Mouse (Mus musculus) intestine, postnatal 0 days (tissue): ENCODE measurements around the gene 3110040M04Rik. TPM values are rescaled to one million over a fixed set of nuclear protein-coding genes. Genes with fewer than 3 reads are reported as not detected.
A peak's percentile ranks its signal among the peaks of the same experiment; 100 is the strongest.

ENCODE experiments used
- ATAC-seq: fragments of 200-750 bp; cut with Nextera tagmentation; 2 replicates; pipeline ENCODE4 v1.8.0; 2017; ENCODE audit warnings: mild to moderate bottlenecking, moderate TSS enrichment, moderate library complexity
- H3K27ac ChIP-seq: fragments of 300-500 bp; sonication (generic); 2 replicates; pipeline ENCODE4 v1.5.1; 2014; ENCODE audit warnings: mild to moderate bottlenecking, low read depth, low read length, moderate library complexity
- H3K27me3 ChIP-seq: fragments of 300-500 bp; sonication (generic); replicated peaks from 2 replicates; pipeline ENCODE4 v1.6.1; 2014; ENCODE audit warnings: low read length, mixed read lengths; ENCODE audit not compliant: control insufficient read depth, insufficient read depth
- H3K36me3 ChIP-seq: fragments of 300-500 bp; sonication (generic); 2 replicates; pipeline ENCODE4 v1.6.1; 2014; ENCODE audit warnings: mild to moderate bottlenecking, moderate library complexity; ENCODE audit not compliant: control insufficient read depth, insufficient read depth
- H3K4me1 ChIP-seq: fragments of 300-500 bp; sonication (generic); replicated peaks from 2 replicates; pipeline ENCODE4 v1.6.1; 2014; ENCODE audit warnings: antibody characterized with exemption, low read length, mixed read lengths; ENCODE audit not compliant: control insufficient read depth, insufficient read depth
- H3K4me2 ChIP-seq: fragments of 300-500 bp; sonication (generic); replicated peaks from 2 replicates; pipeline ENCODE4 v1.6.1; 2014; ENCODE audit warnings: low read depth, mild to moderate bottlenecking, moderate library complexity
- H3K4me3 ChIP-seq: fragments of 300-500 bp; sonication (generic); 2 replicates; pipeline ENCODE4 v1.5.1; 2014; ENCODE audit warnings: low read depth, low read length
- H3K9ac ChIP-seq: fragments of 300-500 bp; sonication (generic); 2 replicates; pipeline ENCODE4 v1.6.1; 2014; ENCODE audit warnings: mild to moderate bottlenecking, low read depth, low read length
- H3K9me3 ChIP-seq: fragments of 300-500 bp; sonication (generic); 2 replicates; pipeline ENCODE4 v1.6.1; 2016; ENCODE audit warnings: mixed run types; ENCODE audit not compliant: control insufficient read depth
- CTCF ChIP-seq: sonication (generic); IDR thresholded peaks from 2 replicates; pipeline ENCODE4 v1.5.1; 2016; ENCODE audit warnings: low read depth, mild to moderate bottlenecking, control low read depth, antibody characterized with exemption, moderate library complexity
- WGBS: fragments of 180-500 bp; shearing (Covaris S2); extraction: QIAGEN DNeasy Blood & Tissue Kit; methylation state at CpG from one replicate; pipeline ENCODE4 v1.1.7; 2014; 5-methylcytosine and 5-hydroxymethylcytosine counted together
- polyA plus RNA-seq: library from polyadenylated mRNA; unstranded; fragments of >200 nt; fragmentation: Nextera tagmentation; extraction: Ambion mirVana; gene quantifications from 2 replicates; pipeline ENCODE4 v1.2.1, GENCODE M21; 2015

Gene 3110040M04Rik
- polyA plus RNA-seq, 1 experiment from 2014 or later: not detected

DNA sequence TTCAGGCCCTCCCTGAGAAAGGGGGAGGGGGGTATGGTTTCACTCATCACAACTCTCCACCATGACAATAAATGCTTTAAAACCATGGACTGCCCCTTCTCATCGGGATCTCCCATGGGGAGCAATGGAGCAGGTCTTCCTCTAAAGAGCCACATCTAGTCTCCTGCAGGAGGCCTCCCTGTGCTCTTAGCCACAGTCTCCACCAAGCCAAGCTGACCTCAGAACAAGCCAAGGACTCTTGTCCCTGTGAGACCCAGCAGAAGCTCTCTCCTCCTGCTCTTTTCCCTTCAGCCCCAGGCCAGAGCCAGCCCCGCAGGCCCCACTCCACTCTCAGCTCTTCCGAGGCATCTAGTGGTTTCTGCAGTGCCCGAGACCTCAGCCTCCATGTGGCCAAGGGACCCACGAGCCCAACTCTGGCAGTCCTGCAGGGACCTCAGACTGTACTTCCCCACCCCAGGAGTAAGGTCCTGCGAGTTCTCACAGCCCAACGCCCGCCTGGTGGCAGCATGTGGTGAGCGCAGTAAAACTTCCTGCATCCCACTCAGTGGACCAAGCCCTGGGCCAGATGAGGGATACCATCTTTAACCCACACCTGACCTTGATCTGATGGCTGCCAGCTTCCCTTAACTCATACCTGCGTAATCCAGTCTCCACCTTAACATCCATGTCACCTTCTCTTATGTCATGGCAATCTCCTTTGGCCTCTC, 18.8 kb downstream of the 3110040M04Rik start:
- Histone ChIP-seq H3K27me3 (no peaks in the 10 kb centered on the region), H3K4me3 (no peak overlapping the region), H3K4me2 (no peak overlapping the region), H3K9me3 (no peaks in the 10 kb centered on the region), H3K36me3 (no peaks in the 10 kb centered on the region), H3K27ac (no peak overlapping the region), H3K9ac (no peak overlapping the region), H3K4me1 (no peaks in the 10 kb centered on the region)
- no peak for ATAC-seq
- TF ChIP-seq CTCF: no peak
- WGBS: 87% methylated on average over 10 of the region's 10 CpGs

DNA sequence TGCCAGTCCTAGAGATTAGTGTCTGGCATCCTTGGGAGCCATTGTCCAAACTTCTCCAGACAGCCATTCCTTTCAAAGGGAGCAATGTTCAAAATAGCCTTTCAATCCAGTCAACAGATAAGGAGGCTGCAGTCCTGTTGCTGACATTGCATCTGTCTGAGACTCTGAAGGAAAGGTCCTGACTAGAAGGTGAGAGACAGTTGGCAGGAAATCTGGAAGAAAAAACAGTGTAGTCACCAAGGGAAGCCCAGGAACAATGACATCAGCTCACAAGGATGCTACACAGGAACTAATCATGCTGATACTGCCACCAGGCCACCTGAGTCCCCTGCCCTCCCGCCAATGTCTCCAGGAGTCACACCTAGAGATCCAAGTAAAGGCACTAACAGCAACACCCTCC, 19.5 kb downstream of the 3110040M04Rik start:
- no peak overlapping the region for H3K4me2 ChIP-seq
- H3K9me3 ChIP-seq: no peaks in the 10 kb centered on the region
- H3K36me3 ChIP-seq: no peaks in the 10 kb centered on the region
- H3K27me3 ChIP-seq: no peaks in the 10 kb centered on the region
- H3K4me3 ChIP-seq: no peak overlapping the region
- no peak overlapping the region for H3K27ac ChIP-seq
- ATAC-seq: peak; percentile 74
- 70% methylated on average over 1 of the region's 1 CpGs for WGBS
- no peak for TF ChIP-seq CTCF
- H3K4me1 ChIP-seq: no peaks in the 10 kb centered on the region
- H3K9ac ChIP-seq: no peak overlapping the region

- no peaks in the 10 kb centered on the region for H3K4me1 ChIP-seq
- no peaks in the 10 kb centered on the region for H3K9me3 ChIP-seq
- no peak overlapping the region for H3K4me3 ChIP-seq
- TF ChIP-seq CTCF: no peak
- no peaks in the 10 kb centered on the region for H3K27me3 ChIP-seq
- no peak overlapping the region for H3K27ac ChIP-seq
- H3K36me3 ChIP-seq: no peaks in the 10 kb centered on the region
- no peak overlapping the region for H3K4me2 ChIP-seq
- no peak overlapping the region for H3K9ac ChIP-seq
- no peak for ATAC-seq
- 83% methylated on average over 1 of the region's 1 CpGs for WGBS
These were observed 20.6 kb downstream of the 3110040M04Rik start for GRCm38 (mm10) chr1:151224536-151224935.

- H3K9me3 ChIP-seq: no peaks in the 10 kb centered on the region
- H3K4me2 ChIP-seq: no peak overlapping the region
- H3K9ac ChIP-seq: no peak overlapping the region
- H3K4me1 ChIP-seq: no peaks in the 10 kb centered on the region
- 82% methylated on average over 8 of the region's 8 CpGs for WGBS
- no peaks in the 10 kb centered on the region for H3K27me3 ChIP-seq
- no peak for ATAC-seq
- no peak for TF ChIP-seq CTCF
- H3K36me3 ChIP-seq: no peaks in the 10 kb centered on the region
- H3K27ac ChIP-seq: no peak overlapping the region
- no peak overlapping the region for H3K4me3 ChIP-seq
These were observed 23.6 kb downstream of the 3110040M04Rik start for GRCm38 (mm10) chr1:151227506-151227905.

- Histone ChIP-seq H3K9me3 (no peaks in the 10 kb centered on the region), H3K4me1 (no peaks in the 10 kb centered on the region), H3K36me3 (no peaks in the 10 kb centered on the region), H3K4me3 (no peak overlapping the region), H3K27me3 (no peaks in the 10 kb centered on the region), H3K9ac (no peak overlapping the region), H3K27ac (no peak overlapping the region), H3K4me2 (no peak overlapping the region)
- no peak for TF ChIP-seq CTCF
- ATAC-seq: no peak
- 87% methylated on average over 1 of the region's 1 CpGs for WGBS
These were observed 24.5 kb downstream of the 3110040M04Rik start for GRCm38 (mm10) chr1:151228320-151228989.

DNA sequence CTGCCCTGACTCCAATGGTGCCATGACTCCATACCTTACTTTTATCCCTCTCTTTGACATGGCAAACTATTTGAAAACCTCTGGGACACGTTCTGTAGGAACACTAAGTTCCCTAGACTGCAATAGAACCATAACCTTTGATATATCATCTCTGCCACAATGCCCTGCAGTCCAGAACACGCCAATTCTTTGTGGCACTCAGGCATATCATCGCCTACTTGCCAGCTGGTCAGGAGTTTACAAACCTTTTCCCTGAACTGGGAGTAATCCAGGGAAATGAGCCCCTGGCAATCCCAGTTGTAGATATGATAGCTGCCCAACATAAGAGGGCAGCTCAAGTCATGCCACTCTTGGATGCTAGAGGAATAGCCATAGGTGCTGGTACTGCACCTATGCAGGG, 28.4 kb downstream of the 3110040M04Rik start:
- Histone ChIP-seq H3K4me2 (no peak overlapping the region), H3K27me3 (no peaks in the 10 kb centered on the region), H3K4me3 (no peak overlapping the region), H3K9me3 (no peaks in the 10 kb centered on the region), H3K27ac (no peak overlapping the region), H3K36me3 (no peaks in the 10 kb centered on the region), H3K9ac (no peak overlapping the region), H3K4me1 (no peaks in the 10 kb centered on the region)
- no peak for ATAC-seq
- no peak for TF ChIP-seq CTCF
- 82% methylated on average over 3 of the region's 3 CpGs for WGBS
